Mouse (Mus musculus) midbrain, postnatal 0 days (tissue): ENCODE measurements around the gene Gng7. TPM values are rescaled to one million over a fixed set of nuclear protein-coding genes. Genes with fewer than 3 reads are reported as not detected.

Source experiments
- ATAC-seq: fragments of 200-750 bp; cut with Nextera tagmentation; 2 replicates; pipeline ENCODE4 v1.8.0; 2017; ENCODE audit warnings: moderate number of reproducible peaks, mild to moderate bottlenecking, moderate TSS enrichment, moderate library complexity; ENCODE audit not compliant: low FRiP score
- DNase-seq: peaks from one replicate; pipeline ENCODE4 v3.0.0-alpha.2; 2015; ENCODE audit warnings: low spot score
- H3K27ac ChIP-seq: fragments of 300-500 bp; sonication (generic); 2 replicates; pipeline ENCODE4 v1.5.1; 2014; ENCODE audit warnings: low read depth, mild to moderate bottlenecking, low read length, mixed read lengths
- H3K27me3 ChIP-seq: fragments of 300-500 bp; sonication (generic); 2 replicates; pipeline ENCODE4 v1.6.1; 2014; ENCODE audit warnings: low read length, control low read depth, mixed read lengths; ENCODE audit not compliant: insufficient read depth
- H3K36me3 ChIP-seq: fragments of 300-500 bp; sonication (generic); 2 replicates; pipeline ENCODE4 v1.6.1; 2014; ENCODE audit warnings: low read length, control low read depth, mixed read lengths; ENCODE audit not compliant: insufficient read depth
- H3K4me1 ChIP-seq: fragments of 300-500 bp; sonication (generic); 2 replicates; pipeline ENCODE4 v1.6.1; 2014; ENCODE audit warnings: mild to moderate bottlenecking, control low read depth, antibody characterized with exemption, low read length, mixed read lengths; ENCODE audit not compliant: insufficient read depth
- H3K4me2 ChIP-seq: fragments of 300-500 bp; sonication (generic); 2 replicates; pipeline ENCODE4 v1.6.1; 2014; ENCODE audit warnings: low read depth, mild to moderate bottlenecking, low read length, mixed read lengths; ENCODE audit not compliant: poor library complexity, severe bottlenecking
- H3K4me3 ChIP-seq: fragments of 300-500 bp; sonication (generic); 2 replicates; pipeline ENCODE4 v1.5.1; 2014; ENCODE audit warnings: low read depth, mild to moderate bottlenecking, low read length, moderate library complexity
- H3K9ac ChIP-seq: fragments of 300-500 bp; sonication (generic); replicated peaks from 2 replicates; pipeline ENCODE4 v1.6.1; 2014; ENCODE audit warnings: mild to moderate bottlenecking, low read length, moderate library complexity, mixed read lengths; ENCODE audit not compliant: poor library complexity, severe bottlenecking
- H3K9me3 ChIP-seq: fragments of 300-500 bp; sonication (generic); 2 replicates; pipeline ENCODE4 v1.6.1; 2016; ENCODE audit warnings: low read length, control low read depth
- CTCF ChIP-seq: IDR thresholded peaks from 2 replicates; pipeline ENCODE4 v1.5.1; 2016; ENCODE audit warnings: antibody characterized with exemption, mild to moderate bottlenecking
- WGBS: fragments of 180-500 bp; shearing (Covaris S2); extraction: QIAGEN DNeasy Blood & Tissue Kit; methylation state at CpG from one replicate; pipeline ENCODE4 v1.1.7; 2014; 5-methylcytosine and 5-hydroxymethylcytosine counted together
- polyA plus RNA-seq: library from polyadenylated mRNA; unstranded; fragments of >200 nt; fragmentation: Nextera tagmentation; extraction: Ambion mirVana; gene quantifications from 2 replicates; pipeline ENCODE4 v1.2.1, GENCODE M21; 2015
- total RNA-seq: library from RNA; depleted of rRNA; stranded (reverse); fragments of >200 nt; gene quantifications from 2 replicates; pipeline ENCODE4 v1.2.3, GENCODE M21; 2014

The Gng7 gene
- total and polyA plus RNA-seq, 2 experiments from 2014 or later, result 29.5 to 40.7 TPM

DNA sequence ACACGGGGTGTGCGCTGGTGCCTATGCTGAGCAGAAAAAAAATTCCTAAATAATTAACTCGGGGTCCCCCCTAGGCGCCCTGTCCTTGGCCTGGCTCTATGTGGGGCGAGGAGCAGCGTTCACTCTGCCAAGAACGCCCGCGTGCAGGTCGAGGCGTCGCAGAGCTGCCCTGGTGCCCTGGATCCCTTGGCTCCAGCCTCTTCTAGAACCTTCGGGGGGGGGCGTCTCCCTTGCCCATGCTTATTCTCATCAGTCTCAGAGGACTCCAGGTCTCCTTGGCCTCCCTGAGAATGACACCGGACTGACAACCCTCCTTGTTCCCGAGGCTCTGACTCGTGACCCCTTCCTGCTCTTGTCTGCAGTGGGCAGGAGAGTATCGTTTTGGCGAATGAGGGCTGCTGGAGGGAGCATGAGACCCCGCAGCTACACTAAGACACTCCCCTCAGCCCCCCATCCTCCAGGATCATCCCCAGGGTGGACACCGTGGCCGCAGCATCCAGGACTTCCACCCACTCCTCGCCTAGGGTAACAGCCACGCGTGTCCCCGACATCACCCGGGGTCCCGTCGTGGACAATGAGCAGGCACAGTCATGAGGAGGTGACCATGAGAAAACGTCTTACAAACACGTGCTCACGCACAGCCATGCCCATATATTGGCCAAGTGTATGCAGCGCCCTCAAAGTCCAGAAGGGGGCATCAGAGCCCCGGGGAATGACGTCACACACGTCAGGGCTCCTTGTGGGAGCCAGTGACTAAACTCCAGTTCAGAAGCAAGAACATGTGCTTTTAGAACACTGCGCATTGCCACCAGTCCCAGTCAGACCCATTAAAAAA lies 15.2 kb downstream of the Gng7 start:
- WGBS, result 33% methylated on average over 37 of the region's 37 CpGs
- Histone ChIP-seq H3K9ac (peak overlapping the region; percentile 24; the same call in 1 of the 2 replicates), H3K4me2 (peak overlapping the region; percentile 42), H3K27ac (no peak overlapping the region), H3K4me1 (peaks cover 21% of the 10 kb centered on the region), H3K9me3 (no peaks in the 10 kb centered on the region), H3K36me3 (no peaks in the 10 kb centered on the region), H3K27me3 (no peaks in the 10 kb centered on the region), H3K4me3 (no peak overlapping the region; the same call in 1 of the 2 replicates)
- peak; percentile 94 for TF ChIP-seq CTCF
- ATAC-seq (peak; percentile 80), DNase-seq (peak; percentile 90)

DNA sequence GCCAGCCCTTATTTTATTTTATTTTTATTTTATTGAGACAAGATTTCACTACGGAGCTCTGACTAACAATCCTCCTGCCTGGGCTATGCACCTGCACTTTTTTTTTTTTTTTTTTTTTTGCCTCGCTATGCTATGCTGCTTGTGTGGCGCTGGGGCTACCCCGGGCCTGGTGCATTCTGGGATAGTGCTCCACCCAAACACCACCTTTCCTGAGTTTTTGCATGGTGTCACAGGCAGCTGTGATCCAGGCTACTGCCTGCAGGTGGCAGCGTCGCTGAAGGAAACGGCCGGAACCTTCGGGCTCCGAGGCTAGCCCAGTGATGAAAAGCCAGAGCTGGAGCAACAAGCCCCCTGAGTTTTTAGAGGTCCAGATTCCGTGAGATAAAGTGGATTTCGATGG lies 16.0 kb downstream of the Gng7 start:
- no peak for ATAC-seq

DNA sequence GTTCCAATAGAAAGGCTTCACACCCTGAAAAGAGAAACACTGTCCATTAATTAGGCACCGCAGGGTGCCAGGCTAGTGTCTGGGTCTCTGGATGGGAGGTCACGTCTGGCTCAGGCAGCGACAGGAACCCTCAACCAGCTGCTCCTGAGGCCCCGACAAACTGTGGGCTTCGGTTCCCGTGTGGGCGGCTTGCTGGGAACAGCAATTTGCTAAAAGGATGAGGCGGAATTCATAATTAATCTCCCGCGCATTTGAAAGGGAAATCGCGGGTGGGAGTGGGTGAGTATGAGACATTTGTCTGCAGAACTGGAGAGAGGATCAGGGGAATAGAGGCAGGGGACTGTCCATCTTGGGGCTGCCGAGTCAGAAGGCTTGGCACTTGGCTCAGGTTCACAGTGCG lies 16.7 kb downstream of the Gng7 start:
- Histone ChIP-seq H3K9ac (no peak overlapping the region), H3K9me3 (no peaks in the 10 kb centered on the region), H3K27ac (no peak overlapping the region), H3K36me3 (no peaks in the 10 kb centered on the region), H3K4me1 (peaks cover 21% of the 10 kb centered on the region), H3K4me2 (no peak overlapping the region), H3K27me3 (no peaks in the 10 kb centered on the region), H3K4me3 (no peak overlapping the region)
- WGBS, result 36% methylated on average over 14 of the region's 14 CpGs
- DNase-seq (no peak), ATAC-seq (no peak)
- TF ChIP-seq CTCF, result no peak

More for the DNA sequence above, 16.0 kb downstream of the Gng7 start:
- Histone ChIP-seq H3K9ac (no peak overlapping the region), H3K36me3 (no peaks in the 10 kb centered on the region), H3K27me3 (no peaks in the 10 kb centered on the region), H3K4me2 (no peak overlapping the region), H3K4me3 (no peak overlapping the region), H3K9me3 (no peaks in the 10 kb centered on the region), H3K27ac (no peak overlapping the region), H3K4me1 (peaks cover 21% of the 10 kb centered on the region)
- WGBS, result 12% methylated on average over 12 of the region's 12 CpGs
- peak; percentile 71 for DNase-seq
- peak; percentile 80 for TF ChIP-seq CTCF

DNA sequence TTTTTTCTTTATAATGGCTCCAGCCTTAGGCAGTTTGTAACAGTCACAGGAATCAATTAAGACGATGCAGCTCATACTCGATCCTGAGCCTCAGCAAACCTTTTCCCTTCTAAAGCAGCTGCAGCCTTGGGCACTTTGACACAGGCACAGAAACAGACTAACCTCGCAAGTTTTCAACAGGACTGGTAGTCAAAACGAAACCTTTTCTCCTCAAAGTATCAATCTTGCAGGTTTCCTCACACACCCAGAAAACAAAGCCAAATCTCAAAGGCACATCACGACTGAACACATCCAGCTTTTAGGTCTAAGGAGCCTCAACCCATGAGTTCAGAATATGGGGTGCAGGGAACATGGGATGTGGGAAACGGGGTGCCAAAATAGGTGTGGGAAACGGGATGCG lies 17.4 kb downstream of the Gng7 start:
- no peak overlapping the region for H3K4me2 ChIP-seq
- no peak overlapping the region for H3K9ac ChIP-seq
- ATAC-seq, result no peak
- H3K9me3 ChIP-seq, result no peaks in the 10 kb centered on the region
- H3K4me3 ChIP-seq, result no peak overlapping the region
- H3K27ac ChIP-seq, result no peak overlapping the region
- 85% methylated on average over 8 of the region's 8 CpGs for WGBS
- H3K27me3 ChIP-seq, result no peaks in the 10 kb centered on the region
- no peak for DNase-seq
- H3K4me1 ChIP-seq, result peaks cover 21% of the 10 kb centered on the region
- no peaks in the 10 kb centered on the region for H3K36me3 ChIP-seq
- no peak for TF ChIP-seq CTCF

DNA sequence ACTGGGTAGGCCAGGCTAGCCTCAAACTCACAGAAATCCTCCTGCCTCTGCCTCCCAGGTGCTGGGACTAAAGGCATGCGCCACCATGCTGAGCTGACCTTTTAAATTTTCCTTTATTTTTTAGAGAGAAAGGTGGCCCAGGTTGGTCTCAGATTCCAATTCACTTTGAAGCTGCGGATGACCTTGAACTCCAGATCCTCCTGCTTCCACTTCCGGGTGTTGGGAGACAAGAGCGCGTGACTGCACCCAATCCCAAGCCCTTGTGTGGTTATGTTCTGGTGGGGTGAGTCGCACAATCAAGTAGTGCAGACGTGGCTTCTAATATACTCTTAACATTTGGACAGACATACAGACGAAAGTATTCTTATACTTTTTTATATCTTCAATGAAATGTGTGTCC lies 18.2 kb downstream of the Gng7 start:
- H3K4me2 ChIP-seq, result no peak overlapping the region

DNA sequence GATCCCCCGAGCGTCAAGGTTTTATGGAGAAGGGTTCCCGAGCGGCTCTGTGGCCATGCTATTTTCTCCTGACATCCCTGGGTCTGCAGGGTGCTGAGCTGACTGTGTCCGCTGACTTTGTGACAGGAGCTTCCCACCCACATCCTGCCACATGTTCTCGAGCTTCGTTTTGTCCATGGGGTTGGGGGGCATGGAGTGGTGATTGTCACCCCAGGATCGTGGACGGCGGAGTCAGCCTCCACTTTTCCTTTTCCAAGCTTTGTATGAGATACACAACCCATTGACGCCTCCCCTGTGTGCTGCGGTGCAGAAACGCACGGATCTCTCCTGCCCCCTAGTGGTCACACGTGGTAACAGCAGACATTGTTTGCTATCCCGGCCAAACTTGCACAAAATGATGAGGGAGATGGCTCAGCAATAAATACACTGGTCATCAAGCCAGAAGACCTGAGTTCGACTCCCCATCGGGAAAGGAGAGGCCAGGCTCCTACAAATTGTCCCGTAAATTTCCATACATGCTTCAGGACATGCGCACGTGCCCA lies 19.6 kb downstream of the Gng7 start:
- 13% methylated on average over 21 of the region's 21 CpGs for WGBS
- H3K27ac ChIP-seq, result no peak overlapping the region
- H3K4me3 ChIP-seq, result 0 out of 2 replicates have a peak overlapping the region, but pooled peaks have one; percentile 5
- TF ChIP-seq CTCF, result peak; percentile 100
- H3K9ac ChIP-seq, result no peak overlapping the region
- peak overlapping the region; percentile 39 for H3K4me2 ChIP-seq
- no peaks in the 10 kb centered on the region for H3K36me3 ChIP-seq
- 0 out of 2 replicates have a peak, but pooled peaks have one; percentile 12 for ATAC-seq
- H3K9me3 ChIP-seq, result no peaks in the 10 kb centered on the region
- 0 out of 2 replicates have a peak, but pooled peaks cover 2% of the 10 kb centered on the region for H3K27me3 ChIP-seq
- peaks cover 9% of the 10 kb centered on the region for H3K4me1 ChIP-seq
- DNase-seq, result peak; percentile 82

More for the DNA sequence above, 18.2 kb downstream of the Gng7 start:
- H3K9ac ChIP-seq, result no peak overlapping the region
- ATAC-seq (no peak), DNase-seq (no peak)
- 0 out of 2 replicates have a peak, but pooled peaks cover 2% of the 10 kb centered on the region for H3K27me3 ChIP-seq
- H3K36me3 ChIP-seq, result no peaks in the 10 kb centered on the region
- H3K9me3 ChIP-seq, result no peaks in the 10 kb centered on the region
- H3K4me1 ChIP-seq, result peaks cover 21% of the 10 kb centered on the region
- no peak overlapping the region for H3K4me3 ChIP-seq
- no peak overlapping the region for H3K27ac ChIP-seq
- WGBS, result 94% methylated on average over 8 of the region's 8 CpGs
- TF ChIP-seq CTCF, result no peak
